Mouse (Mus musculus): ENCODE results near the gene Nat8.
"Not testable (repeated sequence)": the region's sequence is repeated elsewhere in the genome, so short reads cannot be mapped to it uniquely, and the experiment has no call there.

The Nat8 gene

GRCm38 (mm10) chr6:85835104-85835503 lies 3.2 kb upstream of the Nat8 start:
- not testable (repeated sequence) for DNase-seq

- DNase-seq, result peak; percentile 26
Observed at GRCm38 (mm10) chr6:85834504-85835100, 2.7 kb upstream of the Nat8 start.

DNA sequence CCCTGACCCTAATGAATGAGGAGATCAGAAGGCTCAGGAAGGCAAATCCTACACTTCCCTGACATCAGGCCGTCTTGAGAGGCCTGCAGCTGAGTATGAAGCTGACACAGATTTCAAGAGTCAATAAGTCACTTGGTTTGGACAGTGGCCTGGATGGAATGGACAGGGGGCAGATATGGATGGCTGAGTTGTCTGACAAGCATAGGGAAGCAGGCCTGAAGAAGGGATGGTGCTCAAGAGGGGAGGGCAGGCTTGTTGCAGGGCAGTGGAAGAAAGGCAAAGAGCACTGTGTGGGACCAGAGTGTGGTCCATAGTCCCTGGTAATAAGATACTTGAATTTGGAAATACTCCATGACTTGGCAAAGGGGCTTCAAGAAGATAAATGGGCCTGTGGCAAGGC lies 2.4 kb downstream of the Nat8 start:
- no peak for DNase-seq

DNA sequence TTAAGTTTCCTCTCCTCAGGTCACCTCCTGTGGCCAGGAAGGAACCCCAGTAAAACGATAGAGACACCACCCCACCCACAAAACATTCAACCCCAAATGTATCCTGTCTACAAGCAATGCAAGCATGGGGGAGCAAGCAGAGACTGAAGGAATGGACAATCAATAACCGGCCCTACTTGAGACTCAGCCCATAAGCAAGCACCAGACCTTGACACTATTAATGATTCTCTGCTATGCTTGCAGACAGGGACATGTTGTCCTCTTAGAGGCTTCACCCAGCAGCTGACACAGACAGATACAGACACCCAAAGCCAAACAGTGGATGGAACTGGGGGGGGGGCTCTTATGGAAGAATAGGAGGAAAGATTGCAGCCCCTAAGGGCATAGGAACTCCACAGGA lies 6.0 kb downstream of the Nat8 start:
- no peak for DNase-seq

DNA sequence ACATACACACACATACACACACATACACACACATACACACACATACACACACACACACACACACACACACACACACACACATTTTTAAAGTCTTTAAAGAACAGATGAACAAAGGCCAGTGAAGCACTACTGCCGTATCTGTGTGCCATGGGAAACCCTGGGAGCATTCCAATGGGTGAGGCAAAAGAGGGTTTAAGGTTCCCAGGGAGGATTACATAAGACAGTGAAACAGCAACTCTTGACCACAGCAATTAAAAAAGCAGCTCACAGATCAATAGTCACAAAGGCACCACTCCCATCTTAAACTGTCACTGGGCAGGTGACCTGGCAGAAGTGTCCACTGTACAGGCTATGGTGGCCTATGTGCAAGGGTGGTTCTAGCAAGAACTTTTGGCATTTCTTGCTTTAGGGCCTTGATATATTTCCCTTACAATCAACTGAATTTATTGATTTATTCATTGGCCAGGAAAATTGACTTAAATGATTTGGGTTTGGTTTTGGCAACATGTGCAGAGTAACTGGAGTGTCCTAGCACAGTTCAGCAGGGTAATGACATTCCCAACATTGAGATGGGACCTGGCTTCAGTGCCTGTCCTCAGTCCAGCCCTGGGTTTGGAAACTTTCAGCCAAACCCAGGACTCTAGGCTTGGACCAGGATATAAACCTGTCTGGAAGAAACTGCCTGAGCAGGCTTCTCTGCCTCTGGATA lies 8.3 kb downstream of the Nat8 start:
- DNase-seq, result no peak

DNA sequence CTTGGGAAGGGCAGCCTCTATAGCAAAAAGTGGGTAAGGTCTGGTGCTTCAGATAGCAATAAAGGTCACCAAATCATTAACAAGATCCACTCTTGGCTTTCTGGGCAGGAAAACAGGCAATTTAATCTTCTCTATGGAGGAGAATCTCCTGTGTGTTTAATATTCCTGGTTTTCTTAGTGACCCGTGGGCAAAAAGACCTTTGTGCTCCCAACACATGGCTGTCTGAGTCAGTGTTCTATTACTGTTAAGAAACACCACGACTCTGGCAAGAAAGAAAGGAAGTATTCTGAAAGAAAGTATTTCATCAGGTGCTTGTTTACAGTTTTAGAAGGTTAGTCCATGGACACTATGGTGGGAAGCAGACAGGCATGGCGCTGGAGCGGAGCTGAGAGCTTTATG lies 9.6 kb downstream of the Nat8 start:
- DNase-seq, result no peak

DNA sequence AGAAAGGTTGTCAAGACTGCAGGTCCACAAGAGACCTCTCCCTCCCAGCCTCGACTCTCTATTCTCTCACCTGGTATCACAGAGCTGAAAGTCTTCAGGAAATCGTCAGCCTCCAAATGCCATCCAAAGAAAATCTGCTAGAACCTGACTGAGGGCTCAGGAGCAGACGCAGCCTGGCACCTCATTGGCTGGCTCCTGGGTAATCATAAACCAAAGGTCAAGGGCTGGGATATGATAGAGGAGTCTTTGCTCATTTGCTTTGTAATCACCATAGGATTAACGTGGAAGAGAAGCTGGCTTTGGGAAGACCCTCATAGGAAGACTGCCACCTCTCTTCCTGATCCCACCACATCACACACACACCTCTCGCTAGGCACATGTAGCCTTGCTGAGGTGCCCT lies 11.0 kb downstream of the Nat8 start, which contains the start of the genes Nat8f6 and Nat8f5:
Nat8f6 (minus strand) TSS at position 118 of the 400 bp plus-strand sequence.
Nat8f5 (minus strand) TSS at position 136 of the 400 bp plus-strand sequence.
- DNase-seq, result no peak

DNA sequence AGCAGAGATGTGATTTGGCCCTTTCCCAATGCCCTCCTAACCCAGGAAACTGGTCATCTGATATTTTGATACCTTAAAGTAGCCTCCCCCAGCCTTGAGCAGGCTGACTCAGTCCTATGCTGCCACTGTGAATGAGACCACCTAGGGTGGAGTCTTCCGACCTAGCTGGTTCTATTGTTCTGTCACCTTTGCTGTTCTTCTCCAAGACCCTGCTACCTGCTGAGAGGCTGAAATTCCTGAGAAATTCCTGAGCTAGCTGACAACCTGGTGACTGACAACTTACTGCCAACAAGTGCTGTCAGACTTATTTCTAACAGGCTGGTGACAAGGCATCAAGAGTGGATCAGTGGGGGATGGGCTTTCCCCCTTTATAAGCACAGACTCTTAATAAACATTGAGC lies 13.5 kb downstream of the Nat8 start:
- DNase-seq, result no peak

DNA sequence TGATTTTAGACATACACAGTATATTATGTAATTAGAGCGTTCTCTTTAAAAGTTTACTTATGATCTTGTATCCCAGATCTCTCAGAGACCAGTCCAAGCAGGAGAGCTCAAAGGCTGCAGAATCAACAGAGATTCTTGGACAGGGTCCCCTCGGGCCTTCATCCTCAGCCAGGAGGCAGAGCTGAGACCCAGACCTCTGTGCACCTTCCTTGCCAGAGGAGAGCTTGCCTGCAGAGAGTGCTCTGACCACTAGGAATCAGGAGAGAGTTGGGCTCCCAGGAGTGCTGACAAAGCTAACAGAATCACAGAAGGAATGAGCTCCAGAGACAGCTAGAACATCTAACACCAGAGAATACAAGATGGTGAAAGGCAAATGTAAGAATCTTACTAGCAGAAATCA lies 18.5 kb downstream of the Nat8 start:
- DNase-seq, result no peak

- DNase-seq, result not testable (repeated sequence)
Observed at GRCm38 (mm10) chr6:85810942-85811537, 20.8 kb downstream of the Nat8 start.

GRCm38 (mm10) chr6:85810514-85810913 lies 21.4 kb downstream of the Nat8 start:
- not testable (repeated sequence) for DNase-seq

- not testable (repeated sequence) for DNase-seq
Observed at GRCm38 (mm10) chr6:85809784-85810183, 22.1 kb downstream of the Nat8 start.

DNA sequence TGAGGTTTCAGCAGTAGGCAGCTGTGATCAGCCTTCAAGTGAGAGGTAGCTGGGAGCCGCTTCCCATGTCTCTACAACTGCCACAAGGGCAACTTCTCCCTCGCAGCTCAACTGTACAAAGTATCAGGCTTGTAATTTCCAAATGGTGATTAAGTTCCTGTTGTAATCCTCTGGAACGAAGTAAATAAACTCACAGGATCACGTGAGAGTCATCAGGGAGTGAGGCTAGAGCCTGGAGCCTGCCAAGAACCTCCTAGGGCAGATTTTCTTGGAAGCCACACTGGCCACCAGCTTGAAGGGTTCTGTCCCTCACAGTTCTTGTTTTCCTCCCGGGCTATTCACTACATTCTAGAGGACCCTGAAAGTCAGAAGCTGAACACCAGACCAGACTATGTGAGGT lies 28.7 kb downstream of the Nat8 start:
- DNase-seq, result not testable (repeated sequence)

All from cerebellum, adult 8-10 months (tissue).